Mouse (Mus musculus): ENCODE measurements around the gene Fv1. TPM values are rescaled to one million over a fixed set of nuclear protein-coding genes. Genes with fewer than 3 reads are reported as not detected.

Fv1 gene
- 0.61 and 0.72 TPM in 2 replicates for polyA plus RNA-seq (2012; ENCODE audit: low replicate concordance)

DNA sequence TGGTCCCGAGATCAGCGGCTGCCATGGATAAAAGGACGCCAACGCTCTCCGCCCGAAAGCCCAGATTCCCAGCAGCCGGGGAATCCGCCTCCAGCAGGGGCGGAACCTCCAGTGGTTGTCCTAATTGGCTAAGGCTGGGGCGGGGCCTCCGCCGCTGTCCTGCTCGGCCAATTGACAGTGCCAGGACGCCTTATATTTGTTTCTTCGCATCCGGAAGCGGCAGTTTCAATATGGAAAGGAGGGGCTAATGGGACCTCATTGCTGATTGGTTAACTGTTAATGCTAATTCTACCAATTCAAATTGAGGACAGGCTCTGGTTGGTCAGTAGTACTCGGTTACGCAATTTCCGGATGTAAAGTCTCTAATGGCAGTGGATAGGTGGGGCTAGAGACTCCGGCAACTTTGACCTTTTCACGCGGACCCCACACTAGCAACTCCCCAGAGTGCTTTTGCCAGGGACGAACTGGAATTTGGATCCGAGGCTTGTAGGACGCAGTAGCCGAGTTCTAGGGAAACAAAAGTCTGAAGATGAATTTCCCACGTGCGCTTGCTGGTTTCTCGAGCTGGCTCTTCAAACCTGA, at the start of gene Fv1, which contains the start of gene Miip:
Gene Fv1, plus strand, starts transcription at position 530 of the 582 bp plus-strand sequence.
Gene Miip, minus strand, starts transcription at position 367 of the 582 bp plus-strand sequence.

DNA sequence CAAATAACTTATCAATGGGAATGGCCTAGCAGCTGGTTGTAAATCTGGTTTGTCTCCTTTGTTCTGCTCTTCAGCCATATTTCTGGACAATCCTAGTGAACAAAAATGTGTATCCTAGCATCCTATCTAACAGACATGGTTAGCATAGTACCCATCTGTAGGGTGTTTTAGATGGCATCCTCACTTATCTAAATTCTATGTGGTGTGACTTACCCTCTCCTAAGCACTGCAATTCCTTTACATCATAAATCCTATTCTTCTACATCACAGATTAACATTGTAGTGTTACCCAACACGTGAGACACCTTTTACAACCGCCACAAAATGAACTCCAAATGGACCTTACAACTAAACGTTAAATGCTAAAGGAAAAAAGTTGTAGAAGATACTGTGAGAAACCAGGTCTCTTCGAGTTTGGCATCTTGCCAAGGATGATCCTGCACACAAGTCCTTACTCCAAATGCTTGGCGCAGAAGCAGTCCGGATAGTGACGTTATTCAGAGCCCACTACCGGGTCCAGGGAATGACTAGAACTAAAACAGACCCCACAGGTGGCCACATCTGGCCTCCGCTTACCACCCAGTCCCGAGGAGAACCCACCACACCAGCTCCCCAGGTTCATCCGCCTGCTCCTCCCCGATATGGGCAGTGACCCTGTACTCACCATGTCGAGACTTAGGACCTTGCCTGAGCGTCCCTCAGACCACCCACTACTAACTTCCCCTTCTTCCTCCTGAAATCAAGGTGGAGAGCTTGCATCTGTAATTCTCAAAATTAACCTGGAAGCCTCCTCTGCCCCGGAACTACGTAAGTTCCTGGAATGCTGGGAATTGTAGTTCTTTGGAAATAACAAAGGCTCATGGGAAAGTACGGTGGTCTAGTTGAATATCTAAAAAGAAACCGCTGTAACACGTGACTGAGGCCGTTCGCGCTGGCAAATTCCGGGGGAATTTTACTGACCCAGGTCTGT, 20.9 kb upstream of the Fv1 start, which contains the start of gene Zfp933:
Gene Zfp933, minus strand, starts transcription at position 753 of the 970 bp plus-strand sequence.

DNA sequence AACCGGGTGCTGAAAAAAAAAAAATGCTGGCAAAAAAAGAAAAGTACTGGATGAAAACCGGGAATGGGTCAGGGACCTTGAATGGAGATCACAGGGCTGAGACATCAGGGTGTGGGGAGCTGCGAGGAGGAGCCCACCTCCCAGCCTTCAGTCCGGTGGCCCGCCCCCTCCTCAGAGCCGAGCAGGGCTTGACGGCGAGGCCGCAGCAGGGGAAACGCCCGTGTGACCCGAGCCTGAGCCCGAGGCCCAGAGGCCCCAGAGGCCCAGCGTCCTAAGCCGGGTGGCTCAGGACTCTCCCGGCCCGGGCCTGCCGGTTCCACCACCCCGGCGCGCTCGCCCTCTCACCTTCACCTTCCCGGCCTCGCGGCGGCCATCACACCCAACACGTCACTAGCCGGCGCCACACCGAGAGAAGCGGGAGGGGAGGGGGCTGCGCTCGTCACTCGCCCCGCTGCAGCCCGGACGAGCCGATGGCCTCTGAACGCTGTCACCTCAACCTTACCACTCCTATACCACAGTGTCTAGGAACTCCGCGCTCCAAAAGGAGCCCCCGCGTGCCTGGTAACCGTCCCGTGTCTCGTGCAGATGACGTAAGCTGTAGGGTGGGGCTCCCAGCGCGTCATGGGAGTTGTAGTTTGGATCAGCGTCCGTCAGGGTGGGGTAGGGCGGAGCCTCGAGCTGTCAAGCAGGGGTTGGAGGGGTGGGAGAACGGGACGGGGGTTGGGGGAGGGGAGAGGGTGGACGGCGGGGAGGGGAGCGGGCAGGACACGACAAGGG, 35.7 kb downstream of the Fv1 start, which contains the start of gene Mfn2:
Gene Mfn2, minus strand, starts transcription at position 392 of the 777 bp plus-strand sequence.

Other genes starting within 250 kb of the Fv1 start
- gene Zfp979, start 226.5 kb upstream of the Fv1 start, polyA plus RNA-seq (2012; ENCODE audit: low replicate concordance) = not detected in 2 replicates
- not detected in 2 replicates for gene Zfp534, start 166.4 kb upstream of the Fv1 start, polyA plus RNA-seq (2012; ENCODE audit: low replicate concordance)
- gene Zfp984, start 59.2 kb upstream of the Fv1 start, polyA plus RNA-seq (2012; ENCODE audit: low replicate concordance) = 1.2 and 2.1 TPM in 2 replicates
- 0.13 and 0.52 TPM in 2 replicates for gene Zfp933, start 20.6 kb upstream of the Fv1 start, polyA plus RNA-seq (2012; ENCODE audit: low replicate concordance)
- 127 and 261 TPM in 2 replicates for gene Miip, start 163 bp upstream of the Fv1 start, polyA plus RNA-seq (2012; ENCODE audit: low replicate concordance)
- gene Mfn2, start 35.7 kb downstream of the Fv1 start, polyA plus RNA-seq (2012; ENCODE audit: low replicate concordance) = 13.6 and 22.1 TPM in 2 replicates
- gene Plod1, start 67.8 kb downstream of the Fv1 start, polyA plus RNA-seq (2012; ENCODE audit: low replicate concordance) = 11.9 and 12.5 TPM in 2 replicates
- gene 2510039O18Rik, start 71.9 kb downstream of the Fv1 start, polyA plus RNA-seq (2012; ENCODE audit: low replicate concordance) = 141 and 142 TPM in 2 replicates
- gene Nppb, start 116.8 kb downstream of the Fv1 start, polyA plus RNA-seq (2012; ENCODE audit: low replicate concordance) = not detected in 2 replicates
- not detected in 2 replicates for gene Nppa, start 131.7 kb downstream of the Fv1 start, polyA plus RNA-seq (2012; ENCODE audit: low replicate concordance)
- gene Clcn6, start 169.8 kb downstream of the Fv1 start, polyA plus RNA-seq (2012; ENCODE audit: low replicate concordance) = 4.8 and 5.6 TPM in 2 replicates
- 12.5 and 17.2 TPM in 2 replicates for gene Mthfr, start 170.1 kb downstream of the Fv1 start, polyA plus RNA-seq (2012; ENCODE audit: low replicate concordance)
- gene Agtrap, start 219.1 kb downstream of the Fv1 start, polyA plus RNA-seq (2012; ENCODE audit: low replicate concordance) = 8.4 and 16.3 TPM in 2 replicates

Measured in hematopoietic multipotent progenitor cell, adult 10-12 weeks (in vitro differentiated cells).